Mouse (Mus musculus) hindbrain, embryonic 11.5 days (tissue): ENCODE data around the gene Gpr84. TPM values are rescaled to one million over a fixed set of nuclear protein-coding genes. Genes with fewer than 3 reads are reported as not detected.

ENCODE experiments used
- ATAC-seq: fragments of 200-750 bp; cut with Nextera tagmentation; 2 replicates; pipeline ENCODE4 v1.8.0; 2017; ENCODE audit warnings: mild to moderate bottlenecking, moderate TSS enrichment, moderate library complexity; ENCODE audit not compliant: low FRiP score
- DNase-seq: peaks from one replicate; pipeline ENCODE4 v3.0.0-alpha.2; 2015; ENCODE audit warnings: low spot score
- H3K27ac ChIP-seq: fragments of 300-500 bp; sonication (generic); 2 replicates; pipeline ENCODE4 v1.5.1; 2014; ENCODE audit warnings: mild to moderate bottlenecking, low read depth, low read length
- H3K27me3 ChIP-seq: fragments of 300-500 bp; sonication (generic); 2 replicates; pipeline ENCODE4 v1.6.1; 2014; ENCODE audit warnings: mild to moderate bottlenecking, low read length, moderate library complexity, mixed read lengths; ENCODE audit not compliant: control insufficient read depth, insufficient read depth
- H3K36me3 ChIP-seq: fragments of 300-500 bp; sonication (generic); 2 replicates; pipeline ENCODE4 v1.6.1; 2014; ENCODE audit warnings: mild to moderate bottlenecking, low read length, moderate library complexity, mixed read lengths; ENCODE audit not compliant: control insufficient read depth, insufficient read depth
- H3K4me1 ChIP-seq: fragments of 300-500 bp; sonication (generic); replicated peaks from 2 replicates; pipeline ENCODE4 v1.6.1; 2014; ENCODE audit warnings: low read length, mixed read lengths; ENCODE audit not compliant: control insufficient read depth, insufficient read depth
- H3K4me2 ChIP-seq: fragments of 300-500 bp; sonication (generic); replicated peaks from 2 replicates; pipeline ENCODE4 v1.6.1; 2014; ENCODE audit warnings: mild to moderate bottlenecking, low read depth, low read length
- H3K4me3 ChIP-seq: fragments of 300-500 bp; sonication (generic); 2 replicates; pipeline ENCODE4 v1.5.1; 2014; ENCODE audit warnings: low read depth, low read length
- H3K9ac ChIP-seq: fragments of 300-500 bp; sonication (generic); 2 replicates; pipeline ENCODE4 v1.6.1; 2014; ENCODE audit warnings: low read depth, low read length
- H3K9me3 ChIP-seq: fragments of 300-500 bp; sonication (generic); 2 replicates; pipeline ENCODE4 v1.6.1; 2016; ENCODE audit warnings: low read length; ENCODE audit not compliant: control insufficient read depth
- WGBS: fragments of 180-500 bp; shearing (Covaris S2); extraction: QIAGEN DNeasy Blood & Tissue Kit; methylation state at CpG from one replicate; pipeline ENCODE4 v1.1.7; 2014; 5-methylcytosine and 5-hydroxymethylcytosine counted together
- microRNA counts: library from miRNA; unstranded; fragments of <30 nt; microRNA quantifications from one replicate; lab custom pipeline; 2015
- polyA plus RNA-seq: library from polyadenylated mRNA; unstranded; fragments of >200 nt; fragmentation: Nextera tagmentation; extraction: Ambion mirVana; gene quantifications from 2 replicates; pipeline ENCODE4 v1.2.1, GENCODE M21; 2014

Gpr84 gene
- polyA plus RNA-seq, 1 experiment from 2014 or later = 0.34 TPM

GRCm38 (mm10) chr15:103259989-103260388, 50.4 kb downstream of the Gpr84 start:
- H3K27ac ChIP-seq = no peak overlapping the region
- H3K4me3 ChIP-seq = no peak overlapping the region
- no peak overlapping the region for H3K4me2 ChIP-seq
- DNase-seq = no peak
- 92% methylated on average over 1 of the region's 1 CpGs for WGBS
- no peak for ATAC-seq
- H3K4me1 ChIP-seq = peaks cover 7% of the 10 kb centered on the region; the same call in 1 of the 2 replicates
- no peaks in the 10 kb centered on the region for H3K9me3 ChIP-seq
- no peaks in the 10 kb centered on the region for H3K36me3 ChIP-seq
- H3K9ac ChIP-seq = no peak overlapping the region
- H3K27me3 ChIP-seq = no peaks in the 10 kb centered on the region

GRCm38 (mm10) chr15:103259162-103259561, 51.2 kb downstream of the Gpr84 start:
- H3K27ac ChIP-seq = no peak overlapping the region
- peaks cover 10% of the 10 kb centered on the region; the same call in 1 of the 2 replicates for H3K4me1 ChIP-seq
- 0 out of 2 replicates have a peak, but pooled peaks cover 3% of the 10 kb centered on the region for H3K27me3 ChIP-seq
- no peak overlapping the region for H3K9ac ChIP-seq
- DNase-seq = no peak
- WGBS = 87% methylated on average over 5 of the region's 5 CpGs
- ATAC-seq = no peak
- H3K36me3 ChIP-seq = no peaks in the 10 kb centered on the region
- H3K4me3 ChIP-seq = no peak overlapping the region
- no peak overlapping the region for H3K4me2 ChIP-seq
- H3K9me3 ChIP-seq = no peaks in the 10 kb centered on the region

MicroRNAs within 50 kb of the gene (microRNA counts, 519-probe panel; counts per million panel counts)
- 5,102 counts per million, percentile 69 among the panel's probes with 10 or more counts for microRNA mmu-miR-148b (lab: Ali Mortazavi, UCI)

Other genes starting within 250 kb of the Gpr84 start
- gene Smug1, start 143.5 kb downstream of the Gpr84 start, polyA plus RNA-seq = 23.9 and 35.8 TPM in 2 replicates
- gene Cbx5, start 70.8 kb downstream of the Gpr84 start, polyA plus RNA-seq = 185 and 204 TPM in 2 replicates
- 1,309 and 1,311 TPM in 2 replicates for gene Hnrnpa1, start 70.2 kb downstream of the Gpr84 start, polyA plus RNA-seq
- gene Nfe2, start 52.2 kb downstream of the Gpr84 start, polyA plus RNA-seq = 4.7 and 5.0 TPM in 2 replicates
- 310 and 313 TPM in 2 replicates for gene Copz1, start 37.9 kb downstream of the Gpr84 start, polyA plus RNA-seq
- 19.7 and 22.2 TPM in 2 replicates for gene Zfp385a, start 29.5 kb upstream of the Gpr84 start, polyA plus RNA-seq
- 16.4 and 20.0 TPM in 2 replicates for gene Itga5, start 56.2 kb upstream of the Gpr84 start, polyA plus RNA-seq
- not detected in 2 replicates for gene Gtsf1, start 119.9 kb upstream of the Gpr84 start, polyA plus RNA-seq
- gene Gtsf2, start 137.9 kb upstream of the Gpr84 start, polyA plus RNA-seq = not detected in 2 replicates
- gene Nckap1l, start 143.2 kb upstream of the Gpr84 start, polyA plus RNA-seq = 1.8 and 2.7 TPM in 2 replicates
- 38.1 and 39.0 TPM in 2 replicates for gene Pde1b, start 192.4 kb upstream of the Gpr84 start, polyA plus RNA-seq
- 47.9 and 53.7 TPM in 2 replicates for gene Ppp1r1a, start 227.4 kb upstream of the Gpr84 start, polyA plus RNA-seq